Mouse (Mus musculus): ENCODE data around the gene Rnf4.

- TF ChIP-seq UBTF (IDR thresholded peaks at IDR 0.05; ENCODE audit: borderline replicate concordance, insufficient read depth, low read depth, low read length) (no peak), POLR2A (IDR thresholded peaks at IDR 0.05; ENCODE audit: control insufficient read depth in 1 of 2, insufficient read depth in 1 of 2, low read depth in 1 of 2, low read length in 2 of 2, poor library complexity in 1 of 2) (no peak), CTCF (IDR thresholded peaks at IDR 0.05 in 2 of 3, conservative IDR thresholded peaks at IDR 0.05 in 1 of 3; ENCODE audit: control insufficient read depth in 1 of 3, insufficient read depth in 1 of 3, low read depth in 2 of 3, low read length in 3 of 3, poor library complexity in 1 of 3, severe bottlenecking in 1 of 3) (no peak), TAL1 (IDR thresholded peaks at IDR 0.05; ENCODE audit: low read length) (no peak), RAD21 (IDR thresholded peaks at IDR 0.05; ENCODE audit: low read depth, low read length) (no peak), NRF1 (IDR thresholded peaks at IDR 0.05; ENCODE audit: insufficient read depth, low read depth, low read length, poor library complexity, severe bottlenecking) (no peak), ZMIZ1 (IDR thresholded peaks at IDR 0.05; ENCODE audit: low read depth, low read length) (no peak), POLR2AphosphoS5 (IDR thresholded peaks at IDR 0.05; ENCODE audit: borderline replicate concordance, low read depth, low read length) (no peak), BHLHE40 (IDR thresholded peaks at IDR 0.05; ENCODE audit: borderline replicate concordance, low read depth, low read length) (no peak), RCOR1 (IDR thresholded peaks at IDR 0.05; ENCODE audit: low read depth, low read length) (no peak), EP300 (IDR thresholded peaks at IDR 0.05; ENCODE audit: low read depth in 1 of 2, low read length in 2 of 2) (no peak), USF2 (IDR thresholded peaks at IDR 0.05; ENCODE audit: borderline replicate concordance in 1 of 2, insufficient read depth in 1 of 2, low read depth in 1 of 2, low read length in 2 of 2) (no peak)
Measured at GRCm38 (mm10) chr5:34363115-34363514, 27.0 kb downstream of the Rnf4 start.
